Mouse (Mus musculus): ENCODE measurements around the gene Kcng1. TPM values are rescaled to one million over a fixed set of nuclear protein-coding genes. Genes with fewer than 3 reads are reported as not detected.
A peak's percentile ranks its signal among the peaks of the same experiment; 100 is the strongest.

Kcng1 gene
- total RNA-seq, 1 experiment from 2014 or later = 0.74 TPM

GRCm38 (mm10) chr2:168230773-168231470, 50.6 kb downstream of the Kcng1 start:
- ATAC-seq (replicated peaks in 1 of 2; ENCODE audit: insufficient read depth in 1 of 2, low FRiP score in 2 of 2, low TSS enrichment in 1 of 2, low read depth in 1 of 2, poor library complexity in 2 of 2, severe bottlenecking in 2 of 2) = peak in 1 of 2 experiments; percentile 9; a peak in 1 of 4 replicates

GRCm38 (mm10) chr2:168230026-168230728, 51.4 kb downstream of the Kcng1 start, which contains the start of the genes Gm20716, Dpm1 and Mocs3:
Gm20716 (minus strand) TSS chr2:168230364.
Dpm1 (minus strand) TSS chr2:168230591.
Mocs3 (plus strand) TSS chr2:168230622.
- peak; percentile 79 to 89 for ATAC-seq (replicated peaks in 1 of 2; ENCODE audit: insufficient read depth in 1 of 2, low FRiP score in 2 of 2, low TSS enrichment in 1 of 2, low read depth in 1 of 2, poor library complexity in 2 of 2, severe bottlenecking in 2 of 2)

GRCm38 (mm10) chr2:168229116-168230025, 52.2 kb downstream of the Kcng1 start:
- peak in 1 of 2 experiments; percentile 23; a peak in 1 of 4 replicates for ATAC-seq (replicated peaks in 1 of 2; ENCODE audit: insufficient read depth in 1 of 2, low FRiP score in 2 of 2, low TSS enrichment in 1 of 2, low read depth in 1 of 2, poor library complexity in 2 of 2, severe bottlenecking in 2 of 2)

GRCm38 (mm10) chr2:168223326-168223725, 58.2 kb downstream of the Kcng1 start:
- ATAC-seq (replicated peaks in 1 of 2; ENCODE audit: insufficient read depth in 1 of 2, low FRiP score in 2 of 2, low TSS enrichment in 1 of 2, low read depth in 1 of 2, poor library complexity in 2 of 2, severe bottlenecking in 2 of 2) = no peak

GRCm38 (mm10) chr2:168213788-168214397, 67.6 kb downstream of the Kcng1 start:
- peak; percentile 56 to 71; a peak in 2 of 4 replicates for ATAC-seq (replicated peaks in 1 of 2; ENCODE audit: insufficient read depth in 1 of 2, low FRiP score in 2 of 2, low TSS enrichment in 1 of 2, low read depth in 1 of 2, poor library complexity in 2 of 2, severe bottlenecking in 2 of 2)

Other genes with a start within 250 kb of the Kcng1 start
- gene Pard6b, start 200.7 kb downstream of the Kcng1 start, total RNA-seq (2017) = 3.6 and 3.7 TPM in 2 replicates
- 9.3 and 11.3 TPM in 2 replicates for gene Adnp, start 74.6 kb downstream of the Kcng1 start, total RNA-seq (2017)
- 54.6 and 68.7 TPM in 2 replicates for gene Gm20716, start 51.4 kb downstream of the Kcng1 start, total RNA-seq (2017)
- gene Dpm1, start 51.1 kb downstream of the Kcng1 start, total RNA-seq (2017) = 52.0 and 66.1 TPM in 2 replicates
- 2.5 and 5.1 TPM in 2 replicates for gene Mocs3, start 51.1 kb downstream of the Kcng1 start, total RNA-seq (2017)